Mouse (Mus musculus): ENCODE data around the gene Map4k1.
A peak's percentile ranks its signal among the peaks of the same experiment; 100 is the strongest.

The Map4k1 gene

GRCm38 (mm10) chr7:29026195-29026594 is 44.3 kb downstream of the Map4k1 start:
- no peak for DNase-seq (ENCODE audit: low read depth)

- no peak for DNase-seq (ENCODE audit: low read depth)
These were observed 45.0 kb downstream of the Map4k1 start for GRCm38 (mm10) chr7:29026811-29027210.

- DNase-seq (ENCODE audit: low read depth), result no peak
These were observed 46.9 kb downstream of the Map4k1 start for GRCm38 (mm10) chr7:29028761-29029160.

GRCm38 (mm10) chr7:29029690-29030656 is 48.1 kb downstream of the Map4k1 start:
- no peak for DNase-seq (ENCODE audit: low read depth)

GRCm38 (mm10) chr7:29031641-29032040 is 49.8 kb downstream of the Map4k1 start:
- no peak for DNase-seq (ENCODE audit: low read depth)

GRCm38 (mm10) chr7:29032685-29033084 is 50.8 kb downstream of the Map4k1 start:
- DNase-seq (ENCODE audit: low read depth), result peak; percentile 38

GRCm38 (mm10) chr7:29037261-29037660 is 55.4 kb downstream of the Map4k1 start:
- DNase-seq (ENCODE audit: low read depth), result peak; percentile 62

- peak; percentile 97 for DNase-seq (ENCODE audit: low read depth)
These were observed 57.7 kb downstream of the Map4k1 start for GRCm38 (mm10) chr7:29039604-29039984.

- DNase-seq (ENCODE audit: low read depth), result peak; percentile 48
These were observed 58.3 kb downstream of the Map4k1 start for GRCm38 (mm10) chr7:29039985-29040661.

- peak; percentile 38 for DNase-seq (ENCODE audit: low read depth)
These were observed 59.3 kb downstream of the Map4k1 start for GRCm38 (mm10) chr7:29041194-29041593.

- no peak for DNase-seq (ENCODE audit: low read depth)
These were observed 61.3 kb downstream of the Map4k1 start for GRCm38 (mm10) chr7:29043016-29043673.

GRCm38 (mm10) chr7:29043674-29044057 is 61.8 kb downstream of the Map4k1 start:
- DNase-seq (ENCODE audit: low read depth), result no peak

- no peak for DNase-seq (ENCODE audit: low read depth)
These were observed 62.5 kb downstream of the Map4k1 start for GRCm38 (mm10) chr7:29044302-29044701.

- no peak for DNase-seq (ENCODE audit: low read depth)
These were observed 64.7 kb downstream of the Map4k1 start for GRCm38 (mm10) chr7:29046533-29046932.

- peak; percentile 30 for DNase-seq (ENCODE audit: low read depth)
These were observed 66.2 kb downstream of the Map4k1 start for GRCm38 (mm10) chr7:29048070-29048469.

GRCm38 (mm10) chr7:29048615-29049014 is 66.8 kb downstream of the Map4k1 start:
- no peak for DNase-seq (ENCODE audit: low read depth)

- DNase-seq (ENCODE audit: low read depth), result peak; percentile 59
These were observed 68.9 kb downstream of the Map4k1 start for GRCm38 (mm10) chr7:29050797-29051196.

GRCm38 (mm10) chr7:29052821-29053220 is 71.0 kb downstream of the Map4k1 start:
- DNase-seq (ENCODE audit: low read depth), result no peak

Measured in naive thymus-derived CD4-positive, alpha-beta T cell, adult 2 months (primary cell).